Mouse (Mus musculus) small intestine, adult 2 months (tissue): Measurements from ENCODE around the gene Egflam.

Experiments used
- CTCF ChIP-seq: fragments of 200-500 bp; IDR thresholded peaks from 2 replicates; pipeline ENCODE4 v1.5.1; 2012; ENCODE audit warnings: low read depth, mild to moderate bottlenecking, control low read depth, inconsistent platforms, low read length, moderate library complexity, mixed read lengths; ENCODE audit not compliant: insufficient replicate concordance, insufficient read length; ENCODE audit errors: extremely low read depth
- POLR2A ChIP-seq: fragments of 200-500 bp; IDR thresholded peaks from 2 replicates; pipeline ENCODE4 v1.6.1; 2012; ENCODE audit warnings: low read depth, mild to moderate bottlenecking, control low read depth, inconsistent platforms, low read length, moderate library complexity

DNA sequence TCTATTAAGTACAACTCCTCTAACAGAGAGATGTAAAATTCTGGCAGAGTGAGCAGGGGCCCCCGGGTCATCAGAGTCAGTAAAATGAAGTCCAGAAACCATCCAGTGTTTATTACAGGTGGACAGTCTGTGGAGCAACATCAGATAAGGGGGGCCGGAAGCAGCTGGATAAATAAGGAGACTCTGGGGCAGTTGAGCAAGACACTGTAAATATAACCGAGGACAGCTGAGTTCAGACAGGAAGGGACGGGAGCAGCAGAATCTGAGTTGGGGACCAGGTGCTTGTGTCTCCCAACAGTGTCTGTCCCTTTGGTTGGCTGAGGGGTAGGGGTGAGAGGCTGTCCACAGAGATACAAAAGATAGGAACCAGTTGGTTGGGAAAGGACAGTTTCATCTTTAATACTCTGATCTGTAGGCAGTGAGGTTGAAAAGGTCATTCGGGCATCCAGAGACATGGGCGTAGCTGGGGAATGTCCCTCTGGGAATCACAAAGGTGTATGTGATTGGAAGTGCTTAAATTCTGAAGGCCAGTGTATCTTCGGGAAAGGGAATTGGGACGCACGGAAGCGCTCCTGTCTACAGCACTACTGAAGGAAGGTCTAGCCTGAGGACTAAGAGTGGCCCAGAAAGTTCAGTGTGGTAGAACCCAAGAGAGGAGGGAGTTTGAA, 230.8 kb downstream of the Egflam start:
- TF ChIP-seq POLR2A, result no peak
- no peak for TF ChIP-seq CTCF
